Mouse (Mus musculus) limb, embryonic 14.5 days (tissue): ENCODE results near the gene Pacs2. TPM values are rescaled to one million over a fixed set of nuclear protein-coding genes. Genes with fewer than 3 reads are reported as not detected.

Source experiments
- ATAC-seq: fragments of 200-750 bp; cut with Nextera tagmentation; 2 replicates; pipeline ENCODE4 v1.8.0; 2017; ENCODE audit warnings: low read depth, moderate number of reproducible peaks, moderate TSS enrichment; ENCODE audit not compliant: low FRiP score
- DNase-seq: peaks from one replicate; pipeline ENCODE4 v3.0.0-alpha.2; 2015; ENCODE audit warnings: low spot score
- H3K27ac ChIP-seq: fragments of 300-500 bp; sonication (generic); replicated peaks from 2 replicates; pipeline ENCODE4 v1.5.1; 2014; ENCODE audit warnings: low read depth, mild to moderate bottlenecking, low read length, moderate library complexity, mixed read lengths
- H3K27me3 ChIP-seq: fragments of 300-500 bp; sonication (generic); 2 replicates; pipeline ENCODE4 v1.6.1; 2014; ENCODE audit warnings: low read length, mixed read lengths; ENCODE audit not compliant: control insufficient read depth, insufficient read depth
- H3K36me3 ChIP-seq: fragments of 300-500 bp; sonication (generic); 2 replicates; pipeline ENCODE4 v1.6.1; 2014; ENCODE audit warnings: mild to moderate bottlenecking, low read length, moderate library complexity, mixed read lengths; ENCODE audit not compliant: control insufficient read depth, insufficient read depth
- H3K4me1 ChIP-seq: fragments of 300-500 bp; sonication (generic); 2 replicates; pipeline ENCODE4 v1.6.1; 2014; ENCODE audit warnings: antibody characterized with exemption, low read length, mixed read lengths; ENCODE audit not compliant: control insufficient read depth, insufficient read depth
- H3K4me2 ChIP-seq: fragments of 300-500 bp; sonication (generic); replicated peaks from 2 replicates; pipeline ENCODE4 v1.6.1; 2014; ENCODE audit warnings: low read depth, mild to moderate bottlenecking, low read length, moderate library complexity; ENCODE audit not compliant: severe bottlenecking
- H3K4me3 ChIP-seq: fragments of 300-500 bp; sonication (generic); replicated peaks from 2 replicates; pipeline ENCODE4 v1.5.1; 2014; ENCODE audit warnings: low read length
- H3K9ac ChIP-seq: fragments of 300-500 bp; sonication (generic); 2 replicates; pipeline ENCODE4 v1.6.1; 2014; ENCODE audit warnings: mild to moderate bottlenecking, low read depth, low read length, moderate library complexity; ENCODE audit not compliant: severe bottlenecking
- H3K9me3 ChIP-seq: fragments of 300-500 bp; sonication (generic); 2 replicates; pipeline ENCODE4 v1.6.1; 2016; ENCODE audit warnings: low read length; ENCODE audit not compliant: control insufficient read depth
- POLR2A ChIP-seq: fragments of 200-500 bp; IDR thresholded peaks from 2 replicates; pipeline ENCODE4 v1.8.0; 2012; ENCODE audit warnings: inconsistent platforms, mild to moderate bottlenecking, moderate library complexity, borderline replicate concordance; ENCODE audit not compliant: insufficient read depth, insufficient read length; ENCODE audit errors: extremely low read depth
- WGBS: fragments of 180-500 bp; shearing (Covaris S2); extraction: QIAGEN DNeasy Blood & Tissue Kit; methylation state at CpG from one replicate; pipeline ENCODE4 v1.1.7; 2014; 5-methylcytosine and 5-hydroxymethylcytosine counted together
- polyA plus RNA-seq, 2 experiments: library from polyadenylated mRNA; depleted of rRNA in 1 of 2; stranded (reverse) in 1 of 2; unstranded in 1 of 2; fragments of >200 nt; fragmentation: Nextera tagmentation in 1 of 2; extraction: Ambion mirVana in 1 of 2; gene quantifications; 2 replicates each; pipeline versions ENCODE4 v1.2.1 to v1.2.3; 2012 to 2014

Gene Pacs2
- polyA plus RNA-seq, 2 experiments = 16.5 to 55.0 TPM

- no peak for TF ChIP-seq POLR2A
- Histone ChIP-seq H3K9me3 (no peaks in the 10 kb centered on the region), H3K4me3 (no peak overlapping the region), H3K27ac (peak overlapping the region; percentile 81), H3K36me3 (no peaks in the 10 kb centered on the region), H3K4me2 (no peak overlapping the region), H3K4me1 (peaks cover 20% of the 10 kb centered on the region), H3K9ac (no peak overlapping the region), H3K27me3 (no peaks in the 10 kb centered on the region)
- ATAC-seq = no peak
- DNase-seq = no peak
- 88% methylated on average over 5 of the region's 5 CpGs for WGBS
These were observed 1.9 kb upstream of the Pacs2 start for GRCm38 (mm10) chr12:113012443-113012842.

- H3K9ac ChIP-seq = peak overlapping the region; percentile 78
- H3K4me3 ChIP-seq = no peak overlapping the region
- 45% methylated on average over 3 of the region's 3 CpGs for WGBS
These were observed 1.3 kb upstream of the Pacs2 start for GRCm38 (mm10) chr12:113013021-113013491.

GRCm38 (mm10) chr12:113014561-113015556 is 551 bp downstream of the Pacs2 start:
- DNase-seq (no peak), ATAC-seq (peak; percentile 7; the same call in 1 of the 2 replicates)
- Histone ChIP-seq H3K4me1 (peaks cover 20% of the 10 kb centered on the region), H3K36me3 (0 out of 2 replicates have a peak, but pooled peaks cover 3% of the 10 kb centered on the region), H3K4me2 (peak overlapping the region; percentile 85), H3K4me3 (peak overlapping the region; percentile 65), H3K27ac (no peak overlapping the region; the same call in 1 of the 2 replicates), H3K9ac (peak overlapping the region; percentile 80), H3K9me3 (no peaks in the 10 kb centered on the region), H3K27me3 (no peaks in the 10 kb centered on the region)
- under 1% methylated on average over 43 of the region's 64 CpGs for WGBS
- no peak for TF ChIP-seq POLR2A

More at GRCm38 (mm10) chr12:113013021-113013491, 1.3 kb upstream of the Pacs2 start:
- peaks cover 20% of the 10 kb centered on the region for H3K4me1 ChIP-seq
- H3K27me3 ChIP-seq = no peaks in the 10 kb centered on the region
- ATAC-seq (0 out of 2 replicates have a peak, but pooled peaks have one; percentile 4), DNase-seq (no peak)
- peak overlapping the region; percentile 81 for H3K27ac ChIP-seq
- no peaks in the 10 kb centered on the region for H3K9me3 ChIP-seq
- TF ChIP-seq POLR2A = no peak
- H3K36me3 ChIP-seq = no peaks in the 10 kb centered on the region
- peak overlapping the region; percentile 58; the same call in 1 of the 2 replicates for H3K4me2 ChIP-seq

GRCm38 (mm10) chr12:113015956-113016355 is 1.6 kb downstream of the Pacs2 start:
- 75% methylated on average over 4 of the region's 4 CpGs for WGBS
- DNase-seq = no peak
- H3K36me3 ChIP-seq = 0 out of 2 replicates have a peak, but pooled peaks cover 3% of the 10 kb centered on the region
- no peak for ATAC-seq
- H3K9ac ChIP-seq = no peak overlapping the region
- H3K4me2 ChIP-seq = peak overlapping the region; percentile 85; the same call in 1 of the 2 replicates
- 0 out of 2 replicates have a peak overlapping the region, but pooled peaks have one; percentile 65 for H3K4me3 ChIP-seq
- no peaks in the 10 kb centered on the region for H3K27me3 ChIP-seq
- no peak for TF ChIP-seq POLR2A
- H3K27ac ChIP-seq = no peak overlapping the region
- no peaks in the 10 kb centered on the region for H3K9me3 ChIP-seq
- peaks cover 20% of the 10 kb centered on the region for H3K4me1 ChIP-seq

- Histone ChIP-seq H3K4me3 (no peak overlapping the region), H3K4me1 (peaks cover 20% of the 10 kb centered on the region), H3K36me3 (0 out of 2 replicates have a peak, but pooled peaks cover 6% of the 10 kb centered on the region), H3K9ac (no peak overlapping the region), H3K9me3 (no peaks in the 10 kb centered on the region), H3K27ac (no peak overlapping the region), H3K4me2 (no peak overlapping the region), H3K27me3 (no peaks in the 10 kb centered on the region)
- DNase-seq (no peak), ATAC-seq (no peak)
- TF ChIP-seq POLR2A = no peak
- WGBS = 72% methylated on average over 8 of the region's 8 CpGs
These were observed 2.7 kb downstream of the Pacs2 start for GRCm38 (mm10) chr12:113016976-113017375.
